Mouse (Mus musculus): ENCODE measurements around the gene Sec23b. TPM values are rescaled to one million over a fixed set of nuclear protein-coding genes. Genes with fewer than 3 reads are reported as not detected.
A peak's percentile ranks its signal among the peaks of the same experiment; 100 is the strongest.
"Not testable (repeated sequence)": the region's sequence is repeated elsewhere in the genome, so short reads cannot be mapped to it uniquely, and the experiment has no call there.

Sec23b gene
- polyA plus RNA-seq, 1 experiment from 2014 or later = 41.7 TPM

DNA sequence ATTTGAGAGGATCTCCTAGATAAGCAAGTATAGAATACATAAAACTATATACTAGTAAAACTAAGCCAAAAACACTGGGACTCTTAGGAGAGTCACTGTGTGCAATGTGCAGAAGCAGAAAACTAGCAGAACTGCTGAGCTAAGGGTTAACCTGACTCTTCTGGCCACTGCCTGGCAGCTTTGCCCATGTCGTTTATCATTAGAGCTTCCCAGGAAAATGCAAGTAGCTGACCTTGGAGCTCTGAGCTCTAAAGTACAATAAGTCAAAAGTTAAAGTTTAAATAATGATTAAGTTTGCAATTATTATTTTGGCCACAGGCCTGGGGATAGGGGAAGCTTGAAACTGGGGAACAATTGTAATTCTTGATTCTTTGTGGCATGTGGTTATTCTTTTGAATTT lies 10.5 kb upstream of the Sec23b start:
- no peaks in the 10 kb centered on the region for H3K27me3 ChIP-seq (replicated peaks)
- peaks cover 18% of the 10 kb centered on the region for H3K4me1 ChIP-seq
- no peak overlapping the region for H3K9ac ChIP-seq
- no peak overlapping the region for H3K4me2 ChIP-seq
- H3K27ac ChIP-seq (replicated peaks) = peak overlapping the region; percentile 28; the same call in 1 of the 2 replicates
- no peak overlapping the region for H3K4me3 ChIP-seq
- ATAC-seq (ENCODE audit: extremely low read depth, insufficient number of reproducible peaks, low FRiP score, low TSS enrichment) = no peak
- no peaks in the 10 kb centered on the region for H3K9me3 ChIP-seq
- H3K36me3 ChIP-seq = peaks cover 56% of the 10 kb centered on the region
- WGBS = 36% methylated on average over 1 of the region's 1 CpGs

DNA sequence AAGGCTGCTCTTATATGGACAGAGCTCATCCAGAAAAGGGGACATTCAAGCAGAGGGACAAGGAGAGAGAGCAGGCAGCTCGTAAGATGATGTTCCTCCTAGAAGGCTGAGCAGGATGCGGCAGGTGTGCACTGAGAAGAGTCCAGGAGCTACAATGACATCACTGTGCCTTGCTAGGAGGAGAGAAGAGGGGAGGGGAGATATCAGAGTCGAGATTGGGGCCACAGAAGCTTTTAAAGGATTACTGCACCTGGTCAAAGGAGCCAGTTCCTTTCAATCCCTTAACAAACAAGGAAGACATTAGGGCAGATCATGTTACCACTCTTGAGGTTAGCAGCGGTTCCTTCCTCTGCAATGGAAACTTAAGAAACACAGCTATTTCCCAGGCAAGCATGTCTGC lies 8.5 kb upstream of the Sec23b start:
- peaks cover 18% of the 10 kb centered on the region for H3K4me1 ChIP-seq
- H3K4me3 ChIP-seq = no peak overlapping the region
- no peaks in the 10 kb centered on the region for H3K9me3 ChIP-seq
- no peaks in the 10 kb centered on the region for H3K27me3 ChIP-seq (replicated peaks)
- H3K27ac ChIP-seq (replicated peaks) = no peak overlapping the region
- WGBS = 74% methylated on average over 4 of the region's 4 CpGs
- peaks cover 38% of the 10 kb centered on the region for H3K36me3 ChIP-seq
- no peak overlapping the region for H3K9ac ChIP-seq
- H3K4me2 ChIP-seq = no peak overlapping the region
- no peak for ATAC-seq (ENCODE audit: extremely low read depth, insufficient number of reproducible peaks, low FRiP score, low TSS enrichment)

GRCm38 (mm10) chr2:144550529-144550928 lies 5.5 kb upstream of the Sec23b start, which contains the start of gene Rbbp9:
Rbbp9 (minus strand) TSS chr2:144550869.
- no peaks in the 10 kb centered on the region for H3K27me3 ChIP-seq (replicated peaks)
- peak within 1 kb of the TSS; percentile 74 for H3K4me2 ChIP-seq
- peak within 1 kb of the TSS; percentile 69 for H3K27ac ChIP-seq (replicated peaks)
- peak within 1 kb of the TSS; percentile 89 for H3K9ac ChIP-seq
- peak within 1 kb of the TSS; percentile 71 for H3K4me3 ChIP-seq
- peak; percentile 67 for ATAC-seq (ENCODE audit: extremely low read depth, insufficient number of reproducible peaks, low FRiP score, low TSS enrichment)
- H3K9me3 ChIP-seq = no peaks in the 10 kb centered on the region
- peaks cover 9% of the 10 kb centered on the region for H3K4me1 ChIP-seq
- peaks cover 14% of the 10 kb centered on the region for H3K36me3 ChIP-seq
- WGBS = under 1% methylated on average over 17 of the region's 17 CpGs

- no peak overlapping the region for H3K4me3 ChIP-seq
- no peak overlapping the region for H3K9ac ChIP-seq
- no peaks in the 10 kb centered on the region; the same call in 1 of the 2 replicates for H3K36me3 ChIP-seq
- H3K27me3 ChIP-seq (replicated peaks) = no peaks in the 10 kb centered on the region
- H3K4me2 ChIP-seq = no peak overlapping the region
- no peak for ATAC-seq (ENCODE audit: extremely low read depth, insufficient number of reproducible peaks, low FRiP score, low TSS enrichment)
- no peak overlapping the region for H3K27ac ChIP-seq (replicated peaks)
- 90% methylated on average over 3 of the region's 3 CpGs for WGBS
- no peaks in the 10 kb centered on the region for H3K9me3 ChIP-seq
- H3K4me1 ChIP-seq = peaks cover 20% of the 10 kb centered on the region
Measured at GRCm38 (mm10) chr2:144553905-144554304, 2.1 kb upstream of the Sec23b start.

- H3K4me1 ChIP-seq = peaks cover 16% of the 10 kb centered on the region
- H3K9me3 ChIP-seq = no peaks in the 10 kb centered on the region
- H3K36me3 ChIP-seq = peaks cover 14% of the 10 kb centered on the region
- H3K27ac ChIP-seq (replicated peaks) = peak overlapping the region; percentile 88
- WGBS = 3% methylated on average over 14 of the region's 14 CpGs
- H3K4me3 ChIP-seq = peak overlapping the region; percentile 88
- H3K9ac ChIP-seq = peak overlapping the region; percentile 87
- no peaks in the 10 kb centered on the region for H3K27me3 ChIP-seq (replicated peaks)
- H3K4me2 ChIP-seq = peak overlapping the region; percentile 81
- no peak for ATAC-seq (ENCODE audit: extremely low read depth, insufficient number of reproducible peaks, low FRiP score, low TSS enrichment)
Measured at GRCm38 (mm10) chr2:144555286-144555819, 676 bp upstream of the Sec23b start.

- no peak overlapping the region for H3K27ac ChIP-seq (replicated peaks)
- H3K4me3 ChIP-seq = no peak overlapping the region
- H3K36me3 ChIP-seq = peaks cover 67% of the 10 kb centered on the region
- ATAC-seq (ENCODE audit: extremely low read depth, insufficient number of reproducible peaks, low FRiP score, low TSS enrichment) = no peak
- H3K27me3 ChIP-seq (replicated peaks) = no peaks in the 10 kb centered on the region
- no peak overlapping the region for H3K4me2 ChIP-seq
- WGBS = 73% methylated on average over 4 of the region's 4 CpGs
- no peak overlapping the region for H3K9ac ChIP-seq
- no peaks in the 10 kb centered on the region; the same call in 1 of the 2 replicates for H3K4me1 ChIP-seq
- H3K9me3 ChIP-seq = no peaks in the 10 kb centered on the region
Measured at GRCm38 (mm10) chr2:144588723-144589122, 32.7 kb downstream of the Sec23b start.

GRCm38 (mm10) chr2:144593036-144593435 lies 37.0 kb downstream of the Sec23b start:
- not testable (repeated sequence) for H3K4me1 ChIP-seq; H3K27ac ChIP-seq (replicated peaks); H3K9me3 ChIP-seq; H3K4me2 ChIP-seq; H3K27me3 ChIP-seq (replicated peaks); ATAC-seq (ENCODE audit: extremely low read depth, insufficient number of reproducible peaks, low FRiP score, low TSS enrichment); H3K9ac ChIP-seq; H3K4me3 ChIP-seq
- WGBS = 66% methylated on average over 8 of the region's 8 CpGs
- peaks cover 34% of the 10 kb centered on the region for H3K36me3 ChIP-seq

GRCm38 (mm10) chr2:144593951-144594651 lies 38.1 kb downstream of the Sec23b start, which contains the start of gene Smim26:
Smim26 (plus strand) TSS chr2:144594054.
- 1% methylated on average over 31 of the region's 31 CpGs for WGBS
- peak within 1 kb of the TSS; percentile 80 for H3K4me2 ChIP-seq
- peak within 1 kb of the TSS; percentile 62 for H3K4me3 ChIP-seq
- H3K4me1 ChIP-seq = peaks cover 5% of the 10 kb centered on the region
- H3K9ac ChIP-seq = peak within 1 kb of the TSS; percentile 79
- peaks cover 23% of the 10 kb centered on the region for H3K36me3 ChIP-seq
- H3K27ac ChIP-seq (replicated peaks) = peak within 1 kb of the TSS; percentile 26; the same call in 1 of the 2 replicates
- ATAC-seq (ENCODE audit: extremely low read depth, insufficient number of reproducible peaks, low FRiP score, low TSS enrichment) = peak; percentile 81; the same call in 1 of the 2 replicates
- H3K27me3 ChIP-seq (replicated peaks) = no peaks in the 10 kb centered on the region
- H3K9me3 ChIP-seq = no peaks in the 10 kb centered on the region

- Histone ChIP-seq H3K36me3 (peaks cover 7% of the 10 kb centered on the region; the same call in 1 of the 2 replicates), H3K27ac (replicated peaks) (no peak overlapping the region), H3K4me1 (peaks cover 14% of the 10 kb centered on the region), H3K4me3 (no peak overlapping the region), H3K27me3 (replicated peaks) (no peaks in the 10 kb centered on the region), H3K9ac (no peak overlapping the region), H3K4me2 (no peak overlapping the region), H3K9me3 (no peaks in the 10 kb centered on the region)
- ATAC-seq (ENCODE audit: extremely low read depth, insufficient number of reproducible peaks, low FRiP score, low TSS enrichment) = no peak
- 59% methylated on average over 2 of the region's 2 CpGs for WGBS
Measured at GRCm38 (mm10) chr2:144598006-144598405, 42.0 kb downstream of the Sec23b start.

DNA sequence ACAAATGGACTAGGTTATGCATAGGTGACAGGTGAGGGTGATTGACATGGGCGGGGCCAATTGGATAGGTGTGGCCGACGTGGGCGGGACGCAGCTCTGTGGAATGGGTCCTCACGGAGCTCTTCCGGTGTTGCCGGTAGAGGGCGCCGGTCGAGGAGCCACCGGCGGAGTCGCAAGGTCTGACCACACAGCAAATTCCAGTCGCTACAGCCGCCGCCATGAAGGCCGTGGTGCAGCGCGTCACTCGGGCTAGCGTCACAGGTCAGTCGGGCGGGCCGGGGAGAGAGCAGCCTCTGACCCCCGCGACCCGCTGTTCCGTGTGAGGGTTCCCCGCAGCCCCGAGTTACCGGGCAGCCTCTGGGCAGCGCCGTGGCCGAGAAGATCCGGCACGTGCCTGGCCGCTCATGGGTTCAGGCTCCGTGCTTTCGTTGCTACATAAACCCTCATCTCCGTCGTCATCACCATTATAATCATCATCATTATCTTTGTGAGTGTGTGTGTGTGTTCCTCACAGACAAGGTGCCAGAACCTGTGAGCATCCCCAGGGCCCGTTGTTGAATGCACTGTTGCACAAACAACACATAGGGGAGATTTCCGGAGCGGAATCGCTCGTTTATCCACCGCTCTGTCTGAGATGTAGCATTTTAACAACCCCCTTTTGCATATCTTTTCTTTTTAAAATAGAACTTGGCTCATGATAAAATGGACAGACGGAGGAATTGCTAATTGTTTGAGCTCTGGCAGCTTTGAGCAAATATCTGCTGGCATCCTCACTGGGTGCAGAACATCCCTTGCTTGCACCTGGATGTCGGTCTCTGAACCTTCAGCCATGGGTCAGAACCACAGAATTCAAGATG lies 44.0 kb downstream of the Sec23b start, which contains the start of gene Dtd1:
TSS of gene Dtd1 (plus strand) at position 67 of the 857 bp plus-strand sequence.
- no peaks in the 10 kb centered on the region for H3K27me3 ChIP-seq (replicated peaks)
- ATAC-seq (ENCODE audit: extremely low read depth, insufficient number of reproducible peaks, low FRiP score, low TSS enrichment) = peak; percentile 83
- no peaks in the 10 kb centered on the region for H3K9me3 ChIP-seq
- H3K4me2 ChIP-seq = peak within 1 kb of the TSS; percentile 84
- H3K9ac ChIP-seq = peak within 1 kb of the TSS; percentile 90
- peaks cover 9% of the 10 kb centered on the region for H3K4me1 ChIP-seq
- H3K36me3 ChIP-seq = peaks cover 7% of the 10 kb centered on the region; the same call in 1 of the 2 replicates
- H3K4me3 ChIP-seq = peak within 1 kb of the TSS; percentile 80
- no peak within 1 kb of the TSS for H3K27ac ChIP-seq (replicated peaks)
- WGBS = 1% methylated on average over 50 of the region's 50 CpGs

DNA sequence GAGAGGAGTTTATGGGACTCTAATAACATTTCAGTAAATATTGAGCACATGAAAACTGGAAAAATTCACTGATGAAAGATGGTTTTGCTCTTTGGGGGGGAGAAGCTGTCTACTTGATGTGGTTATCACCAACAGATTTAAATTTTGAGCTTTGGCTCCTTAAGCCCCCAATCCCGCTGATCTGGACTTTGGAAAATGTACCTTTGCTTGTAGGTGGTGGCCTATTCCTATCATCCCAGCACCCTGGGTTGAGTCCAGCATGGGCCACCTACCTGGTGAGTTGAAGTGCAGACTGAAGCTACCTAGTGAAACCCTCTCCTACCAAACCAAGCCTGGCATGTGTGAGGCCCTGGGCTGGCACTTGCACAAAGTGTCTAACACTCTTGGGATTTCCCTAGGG lies 45.5 kb downstream of the Sec23b start:
- no peaks in the 10 kb centered on the region for H3K27me3 ChIP-seq (replicated peaks)
- H3K36me3 ChIP-seq = no peaks in the 10 kb centered on the region
- 83% methylated on average over 1 of the region's 1 CpGs for WGBS
- no peak overlapping the region for H3K27ac ChIP-seq (replicated peaks)
- H3K9ac ChIP-seq = no peak overlapping the region
- no peak overlapping the region for H3K4me2 ChIP-seq
- no peaks in the 10 kb centered on the region for H3K9me3 ChIP-seq
- ATAC-seq (ENCODE audit: extremely low read depth, insufficient number of reproducible peaks, low FRiP score, low TSS enrichment) = no peak
- no peak overlapping the region for H3K4me3 ChIP-seq
- peaks cover 9% of the 10 kb centered on the region for H3K4me1 ChIP-seq
